Mouse (Mus musculus) lung, adult 2 months (tissue): ENCODE data around the gene Tmem151a. TPM values are rescaled to one million over a fixed set of nuclear protein-coding genes. Genes with fewer than 3 reads are reported as not detected.

Source experiments
- DNase-seq: peaks from one replicate; pipeline ENCODE4 v3.0.0; 2022
- H3K4me1 ChIP-seq: fragments of 200-500 bp; 2 replicates; pipeline ENCODE4 v1.6.1; 2011; ENCODE audit warnings: low read length; ENCODE audit not compliant: control insufficient read depth, insufficient read depth
- H3K4me3 ChIP-seq: fragments of 200-500 bp; replicated peaks from 2 replicates; pipeline ENCODE3; 2011; ENCODE audit warnings: low read depth, mild to moderate bottlenecking, control low read depth, low read length; ENCODE audit errors: extremely low read depth
- CTCF ChIP-seq: fragments of 200-500 bp; IDR thresholded peaks from 2 replicates; pipeline ENCODE4 v1.5.1; 2011; ENCODE audit warnings: mild to moderate bottlenecking, low read length, control low read depth; ENCODE audit not compliant: insufficient read depth
- POLR2A ChIP-seq: fragments of 200-500 bp; IDR thresholded peaks from 2 replicates; pipeline ENCODE4 v1.6.1; 2011; ENCODE audit warnings: low read depth, mild to moderate bottlenecking, control low read depth, low read length, borderline replicate concordance; ENCODE audit errors: extremely low read depth
- WGBS: fragments of 180-500 bp; shearing (Covaris S2); methylation state at CpG from one replicate; pipeline ENCODE4 v1.1.7; 2018; 5-methylcytosine and 5-hydroxymethylcytosine counted together
- polyA plus RNA-seq: library from polyadenylated mRNA; depleted of rRNA; stranded (reverse); fragments of >200 nt; gene quantifications from 2 replicates; pipeline ENCODE4 v1.2.3, GENCODE M21; 2012

The Tmem151a gene
- polyA plus RNA-seq, 1 experiment, result 10.7 TPM

DNA sequence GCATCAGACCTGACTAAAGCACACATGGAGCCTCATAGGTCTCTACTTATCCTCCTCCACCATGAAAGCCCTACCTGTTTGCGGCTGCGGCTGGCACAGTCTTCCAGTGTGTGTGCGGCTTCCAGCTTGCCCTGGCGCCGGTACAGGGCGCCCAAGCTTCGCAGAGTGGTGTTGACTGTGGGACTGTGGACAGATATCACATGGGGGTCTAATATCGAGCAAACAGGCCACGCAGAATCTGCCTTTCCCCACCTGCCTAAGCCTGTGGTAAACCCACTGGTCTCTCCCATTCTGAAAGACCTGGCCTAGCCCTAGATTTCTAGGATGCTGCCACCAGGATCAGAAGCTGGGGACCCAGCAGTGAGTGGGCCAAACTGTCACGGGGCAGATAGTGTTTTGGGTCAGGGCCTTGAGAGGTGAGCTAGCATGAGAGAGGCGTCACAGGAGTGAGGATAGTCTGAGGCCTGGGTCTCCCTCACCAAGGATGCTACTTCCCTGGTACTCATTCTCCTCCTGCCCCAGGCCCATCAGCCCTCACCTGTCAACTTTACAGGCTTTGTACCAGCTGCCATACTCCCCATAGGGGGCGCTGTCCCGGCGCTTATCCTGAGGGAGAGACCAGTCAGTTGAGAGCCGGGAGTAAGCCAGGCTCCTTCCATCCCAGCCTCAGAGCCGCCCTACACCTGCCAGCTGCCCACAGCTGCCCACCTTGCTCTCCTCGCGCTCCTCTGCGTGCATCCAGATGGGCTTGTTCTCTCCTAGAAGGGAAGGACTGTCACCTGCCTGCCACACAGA, 24.5 kb upstream of the Tmem151a start:
- TF ChIP-seq CTCF, result no peak
- TF ChIP-seq POLR2A, result no peak
- WGBS, result 75% methylated on average over 19 of the region's 19 CpGs
- Histone ChIP-seq H3K4me3 (no peak overlapping the region), H3K4me1 (peaks cover 6% of the 10 kb centered on the region)
- no peak for DNase-seq

GRCm38 (mm10) chr19:5108702-5109101, 23.4 kb upstream of the Tmem151a start:
- Histone ChIP-seq H3K4me3 (no peak overlapping the region), H3K4me1 (peaks cover 6% of the 10 kb centered on the region)
- TF ChIP-seq CTCF, result no peak
- no peak for TF ChIP-seq POLR2A
- 54% methylated on average over 4 of the region's 4 CpGs for WGBS
- no peak for DNase-seq

DNA sequence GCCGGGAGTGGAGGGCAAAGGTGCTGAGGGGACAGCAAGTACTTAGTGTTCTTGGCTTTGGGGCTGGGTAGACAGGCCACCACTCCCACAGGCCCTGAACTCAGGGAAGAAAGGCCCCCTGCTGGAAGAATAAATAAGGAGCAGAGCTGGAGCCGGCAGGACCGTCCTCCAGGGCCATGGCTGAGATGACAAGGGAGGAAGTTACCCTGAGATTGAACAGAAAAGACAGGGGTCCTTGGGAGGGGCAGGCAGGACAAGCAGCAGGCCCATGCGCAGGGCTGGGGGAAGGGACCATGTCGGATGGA, 22.9 kb upstream of the Tmem151a start:
- WGBS, result 21% methylated on average over 5 of the region's 5 CpGs
- H3K4me1 ChIP-seq, result peaks cover 6% of the 10 kb centered on the region
- DNase-seq, result no peak
- no peak overlapping the region for H3K4me3 ChIP-seq
- peak; percentile 26; the same call in 1 of the 2 replicates for TF ChIP-seq CTCF
- TF ChIP-seq POLR2A, result no peak

GRCm38 (mm10) chr19:5107556-5108270, 22.4 kb upstream of the Tmem151a start:
- Histone ChIP-seq H3K4me1 (peaks cover 6% of the 10 kb centered on the region), H3K4me3 (no peak overlapping the region)
- TF ChIP-seq CTCF, result no peak
- no peak for TF ChIP-seq POLR2A
- no peak for DNase-seq
- WGBS, result 73% methylated on average over 18 of the region's 18 CpGs

DNA sequence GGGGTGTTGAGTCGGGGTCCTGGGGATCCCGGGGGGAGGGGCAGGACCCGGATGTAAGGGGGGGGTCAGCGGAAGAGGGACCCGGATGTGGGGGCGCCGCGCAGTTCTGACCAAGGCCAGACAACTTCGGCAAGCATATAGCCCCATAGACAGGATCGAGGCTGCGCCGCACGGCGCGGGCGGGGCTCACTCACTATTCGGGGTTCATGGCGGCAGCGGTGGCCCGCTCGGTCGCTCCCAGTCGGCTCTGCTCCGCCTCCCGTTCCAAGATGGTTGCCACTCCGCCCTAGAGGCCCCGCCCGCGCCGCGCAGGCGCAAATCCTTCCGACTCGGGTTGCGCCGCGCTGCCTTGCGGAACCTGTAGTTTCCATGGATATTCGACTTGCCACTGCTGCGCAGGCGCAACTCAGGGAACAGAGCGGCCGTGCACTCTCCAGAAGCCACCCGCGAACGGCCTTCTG, 21.4 kb upstream of the Tmem151a start, which contains the start of gene Rab1b:
TSS of gene Rab1b (minus strand) at position 342 of the 461 bp plus-strand sequence.
- no peak for TF ChIP-seq CTCF
- peak; percentile 79; the same call in 1 of the 2 replicates for TF ChIP-seq POLR2A

DNA sequence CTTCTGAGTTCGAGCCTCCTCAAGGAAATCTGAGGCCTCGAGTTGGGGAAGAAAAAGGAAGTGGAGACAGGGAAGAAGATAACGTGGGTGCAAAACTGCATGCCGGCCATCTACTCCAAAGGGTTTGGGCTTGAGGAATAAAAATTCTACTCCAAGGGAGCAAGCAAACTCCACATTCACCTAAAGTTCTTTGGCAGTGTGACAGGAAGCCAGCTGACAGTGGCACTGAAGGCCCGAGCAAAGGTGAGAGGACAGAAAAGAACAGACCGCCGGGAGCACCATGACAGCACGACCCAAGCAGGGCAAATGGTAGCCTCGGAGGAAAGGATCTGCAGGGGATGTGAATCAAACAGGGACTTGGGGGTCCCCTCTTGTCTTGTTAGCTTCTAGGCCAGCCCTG, 20.7 kb upstream of the Tmem151a start:
- WGBS, result under 1% methylated on average over 9 of the region's 9 CpGs
- TF ChIP-seq CTCF (no peak), POLR2A (no peak)
- DNase-seq, result no peak
- H3K4me1 ChIP-seq, result peaks cover 6% of the 10 kb centered on the region
- H3K4me3 ChIP-seq, result peak overlapping the region; percentile 99

More for the DNA sequence above, 21.4 kb upstream of the Tmem151a start, which contains the start of gene Rab1b:
- peaks cover 6% of the 10 kb centered on the region for H3K4me1 ChIP-seq
- under 1% methylated on average over 46 of the region's 46 CpGs for WGBS
- DNase-seq, result peak; percentile 96
- peak within 1 kb of the TSS; percentile 99 for H3K4me3 ChIP-seq

DNA sequence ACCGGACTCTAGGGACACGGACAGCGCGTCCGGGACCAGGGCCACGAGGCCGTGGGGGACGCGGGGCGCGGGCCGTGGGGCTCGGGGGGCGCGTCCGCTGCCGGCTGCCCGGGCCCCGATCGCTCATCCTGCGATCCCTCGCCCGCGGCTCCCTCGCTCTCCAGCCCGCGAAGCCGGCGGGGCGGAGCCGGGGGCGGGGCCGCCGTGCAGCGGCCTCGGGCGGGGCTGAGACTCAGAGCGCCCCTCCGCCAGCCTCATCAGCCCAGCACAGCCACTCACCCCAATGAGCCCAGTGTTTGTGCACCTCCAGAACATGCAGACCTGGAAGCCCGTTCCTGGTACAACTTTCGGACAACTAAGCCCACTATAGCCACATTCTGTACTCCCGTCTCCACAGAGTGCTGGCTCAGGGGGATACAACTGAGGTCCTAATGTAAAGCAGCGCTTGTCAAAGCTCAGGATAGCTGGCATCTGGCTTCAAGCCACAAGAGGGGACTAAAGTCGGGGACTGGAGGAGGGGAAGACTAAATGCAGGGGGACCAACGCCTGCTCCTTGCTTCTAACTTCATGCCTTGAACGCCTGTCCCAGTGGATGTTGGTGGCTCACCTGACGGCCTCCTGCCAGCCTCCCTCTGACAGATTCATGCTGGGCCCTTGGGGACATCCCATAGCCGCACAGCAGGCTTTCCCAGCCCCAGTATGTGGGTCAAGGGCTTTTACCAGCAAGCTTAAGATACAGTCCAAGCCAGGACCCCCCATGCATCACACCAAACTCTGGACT, 13.2 kb upstream of the Tmem151a start, which contains the start of gene Cnih2:
TSS of gene Cnih2 (minus strand) at position 159 of the 781 bp plus-strand sequence.
- DNase-seq, result peak; percentile 61
- H3K4me1 ChIP-seq, result peaks cover 6% of the 10 kb centered on the region
- 8% methylated on average over 40 of the region's 48 CpGs for WGBS

GRCm38 (mm10) chr19:5097521-5098362, 12.4 kb upstream of the Tmem151a start:
- TF ChIP-seq POLR2A, result no peak
- TF ChIP-seq CTCF, result no peak

More for the DNA sequence above, 13.2 kb upstream of the Tmem151a start, which contains the start of gene Cnih2:
- no peak within 1 kb of the TSS for H3K4me3 ChIP-seq
- no peak for TF ChIP-seq CTCF
- TF ChIP-seq POLR2A, result 0 out of 2 replicates have a peak, but pooled peaks have one; percentile 29

More at GRCm38 (mm10) chr19:5097521-5098362, 12.4 kb upstream of the Tmem151a start:
- no peak for DNase-seq
- peaks cover 6% of the 10 kb centered on the region for H3K4me1 ChIP-seq
- WGBS, result 7% methylated on average over 29 of the region's 31 CpGs
- H3K4me3 ChIP-seq, result no peak overlapping the region
